ENCODE assay signal across 11 mouse cellular contexts in genomic region chr17:31468496-31468895, GRCm38 (mm10).
"Had no signal": no experiment of that assay in that cellular context is flagged by ENCODE, and none has a peak within 500 bp of the region (broad histone marks: within the 10 kb centered on the region; RNA-seq: fewer than 3 reads in every experiment).

No protein-coding gene starts in this region.

- DNase-seq: kidney, adult 18-20 months; kidney, adult 9 months; kidney, postnatal 14 days; kidney, postnatal 4 days; liver; lung, adult 18-20 months; lung, postnatal 10 days; lung, postnatal 36 days; thymus, adult 2 months; thymus, postnatal 14 days; thymus, postnatal 4 days had no signal
